Mouse (Mus musculus): ENCODE measurements around the gene Tmsb10.

Gene Tmsb10

GRCm38 (mm10) chr6:72956199-72957092 is 2.1 kb downstream of the Tmsb10 start:
- no peak for DNase-seq (ENCODE audit: low spot score in 2 of 2)

GRCm38 (mm10) chr6:72955517-72956198 is 2.9 kb downstream of the Tmsb10 start:
- no peak for DNase-seq (ENCODE audit: low spot score in 2 of 2)

GRCm38 (mm10) chr6:72954786-72955185 is 3.8 kb downstream of the Tmsb10 start:
- DNase-seq (ENCODE audit: low spot score in 2 of 2) = peak; percentile 22 to 27

- DNase-seq (ENCODE audit: low spot score in 2 of 2) = no peak
Observed at GRCm38 (mm10) chr6:72952967-72953366, 5.6 kb downstream of the Tmsb10 start.

- no peak for DNase-seq (ENCODE audit: low spot score in 2 of 2)
Observed at GRCm38 (mm10) chr6:72952221-72952620, 6.3 kb downstream of the Tmsb10 start.

GRCm38 (mm10) chr6:72949161-72949756 is 9.3 kb downstream of the Tmsb10 start:
- DNase-seq (ENCODE audit: low spot score in 2 of 2) = no peak

- DNase-seq (ENCODE audit: low spot score in 2 of 2) = no peak
Observed at GRCm38 (mm10) chr6:72948392-72948791, 10.2 kb downstream of the Tmsb10 start.

- no peak for DNase-seq (ENCODE audit: low spot score in 2 of 2)
Observed at GRCm38 (mm10) chr6:72947960-72948359, 10.6 kb downstream of the Tmsb10 start.

GRCm38 (mm10) chr6:72940493-72940892 is 18.1 kb downstream of the Tmsb10 start:
- DNase-seq (ENCODE audit: low spot score in 2 of 2) = peak; percentile 39 to 67

GRCm38 (mm10) chr6:72937859-72938258 is 20.7 kb downstream of the Tmsb10 start:
- DNase-seq (ENCODE audit: low spot score in 2 of 2) = no peak

GRCm38 (mm10) chr6:72937430-72937829 is 21.1 kb downstream of the Tmsb10 start:
- DNase-seq (ENCODE audit: low spot score in 2 of 2) = no peak

GRCm38 (mm10) chr6:72932955-72933354 is 25.6 kb downstream of the Tmsb10 start:
- no peak for DNase-seq (ENCODE audit: low spot score in 2 of 2)

GRCm38 (mm10) chr6:72931533-72931932 is 27.0 kb downstream of the Tmsb10 start:
- no peak for DNase-seq (ENCODE audit: low spot score in 2 of 2)

GRCm38 (mm10) chr6:72929795-72930398 is 28.7 kb downstream of the Tmsb10 start:
- no peak for DNase-seq (ENCODE audit: low spot score in 2 of 2)

GRCm38 (mm10) chr6:72926755-72927482 is 31.6 kb downstream of the Tmsb10 start:
- DNase-seq (ENCODE audit: low spot score in 2 of 2) = no peak

- DNase-seq (ENCODE audit: low spot score in 2 of 2) = no peak
Observed at GRCm38 (mm10) chr6:72926031-72926430, 32.5 kb downstream of the Tmsb10 start.

- no peak for DNase-seq (ENCODE audit: low spot score in 2 of 2)
Observed at GRCm38 (mm10) chr6:72923381-72923780, 35.2 kb downstream of the Tmsb10 start.

- DNase-seq (ENCODE audit: low spot score in 2 of 2) = no peak
Observed at GRCm38 (mm10) chr6:72921081-72921480, 37.5 kb downstream of the Tmsb10 start.

GRCm38 (mm10) chr6:72918510-72919033 is 40.0 kb downstream of the Tmsb10 start:
- no peak for DNase-seq (ENCODE audit: low spot score in 2 of 2)

GRCm38 (mm10) chr6:72916330-72916729 is 42.2 kb downstream of the Tmsb10 start:
- DNase-seq (ENCODE audit: low spot score in 2 of 2) = no peak

- DNase-seq (ENCODE audit: low spot score in 2 of 2) = no peak
Observed at GRCm38 (mm10) chr6:72914087-72914749, 44.3 kb downstream of the Tmsb10 start.
